Comparison of ENCODE assay signal across 9 mouse cellular contexts in genomic region chr12:107335106-107335505, GRCm38 (mm10).
DNase-seq lines count a peak whose midpoint lies in the region; ATAC-seq and TF ChIP-seq lines count a peak whose summit lies in the region.
"Had no signal": no experiment of that assay in that cellular context is flagged by ENCODE, and none has a peak within 500 bp of the region (broad histone marks: within the 10 kb centered on the region; RNA-seq: fewer than 3 reads in every experiment).

No protein-coding gene starts in this region.

- no peaks in the 10 kb centered on the region for H3K36me3 ChIP-seq in hindbrain, postnatal 0 days (ENCODE audit: insufficient read depth, low read length)
- no peaks in the 10 kb centered on the region for H3K36me3 ChIP-seq in hindbrain, embryonic 14.5 days (replicated peaks; ENCODE audit: control insufficient read depth, insufficient read depth)
- no peaks in the 10 kb centered on the region for H3K36me3 ChIP-seq in midbrain, postnatal 0 days (ENCODE audit: insufficient read depth, low read length)
- H3K36me3 ChIP-seq in midbrain, embryonic 10.5 days = no peaks in the 10 kb centered on the region

- TF ChIP-seq CTCF in hindbrain, postnatal 0 days (IDR thresholded peaks at IDR 0.05; ENCODE audit: low read depth) = no peak
- TF ChIP-seq CTCF in midbrain, postnatal 0 days (IDR thresholded peaks at IDR 0.05) = no peak

- no peak for ATAC-seq in hindbrain, postnatal 0 days
- no peak for ATAC-seq in hindbrain, embryonic 14.5 days (ENCODE audit: low FRiP score)
- no peak for ATAC-seq in midbrain, postnatal 0 days (ENCODE audit: low FRiP score)

- H3K4me2 ChIP-seq in hindbrain, postnatal 0 days (ENCODE audit: low read depth, low read length) = no peak overlapping the region
- no peak overlapping the region for H3K4me2 ChIP-seq in hindbrain, embryonic 14.5 days (replicated peaks)
- no peak overlapping the region for H3K4me2 ChIP-seq in midbrain, postnatal 0 days (ENCODE audit: low read depth, low read length, poor library complexity, severe bottlenecking)

- no peak overlapping the region for H3K4me3 ChIP-seq in hindbrain, postnatal 0 days (ENCODE audit: low read length)
- no peak overlapping the region for H3K4me3 ChIP-seq in hindbrain, embryonic 14.5 days (replicated peaks; ENCODE audit: low read length)
- H3K4me3 ChIP-seq in midbrain, postnatal 0 days (ENCODE audit: low read depth, low read length) = no peak overlapping the region
- H3K4me3 ChIP-seq in midbrain, embryonic 10.5 days = no peak overlapping the region

- H3K27me3 ChIP-seq in hindbrain, postnatal 0 days (ENCODE audit: insufficient read depth, low read length) = no peaks in the 10 kb centered on the region
- no peaks in the 10 kb centered on the region for H3K27me3 ChIP-seq in hindbrain, embryonic 14.5 days (ENCODE audit: control insufficient read depth, insufficient read depth, low read length)
- H3K27me3 ChIP-seq in midbrain, postnatal 0 days (ENCODE audit: insufficient read depth, low read length) = no peaks in the 10 kb centered on the region
- no peaks in the 10 kb centered on the region for H3K27me3 ChIP-seq in midbrain, embryonic 10.5 days (ENCODE audit: low read depth, poor library complexity, severe bottlenecking)

- 42% methylated on average over 12 of the region's 12 CpGs for whole genome bisulfite sequencing in hindbrain, postnatal 0 days
- WGBS in hindbrain, embryonic 14.5 days = 64% methylated on average over 12 of the region's 12 CpGs
- 57% methylated on average over 12 of the region's 12 CpGs for WGBS in midbrain, postnatal 0 days
- WGBS in midbrain, embryonic 10.5 days = 84% methylated on average over 12 of the region's 12 CpGs

- H3K27ac ChIP-seq in hindbrain, postnatal 0 days = no peak overlapping the region
- no peak overlapping the region for H3K27ac ChIP-seq in hindbrain, embryonic 14.5 days
- no peak overlapping the region for H3K27ac ChIP-seq in midbrain, postnatal 0 days (ENCODE audit: low read depth, low read length)
- H3K27ac ChIP-seq in midbrain, embryonic 10.5 days (replicated peaks) = no peak overlapping the region
- H3K27ac ChIP-seq: macrophage had no signal

- peaks cover 3% of the 10 kb centered on the region; the same call in 1 of the 2 replicates for H3K4me1 ChIP-seq in hindbrain, postnatal 0 days (ENCODE audit: insufficient read depth, low read length)
- no peaks in the 10 kb centered on the region for H3K4me1 ChIP-seq in hindbrain, embryonic 14.5 days (replicated peaks; ENCODE audit: control insufficient read depth, insufficient read depth, low read length)
- H3K4me1 ChIP-seq in midbrain, postnatal 0 days (ENCODE audit: insufficient read depth, low read length) = no peaks in the 10 kb centered on the region
- no peaks in the 10 kb centered on the region for H3K4me1 ChIP-seq in midbrain, embryonic 10.5 days

- H3K9ac ChIP-seq in hindbrain, postnatal 0 days (replicated peaks; ENCODE audit: low read length) = no peak overlapping the region
- no peak overlapping the region for H3K9ac ChIP-seq in hindbrain, embryonic 14.5 days
- H3K9ac ChIP-seq in midbrain, postnatal 0 days (replicated peaks; ENCODE audit: low read length, poor library complexity, severe bottlenecking) = no peak overlapping the region

- DNase-seq in hindbrain, postnatal 0 days (ENCODE audit: low spot score) = peak; percentile 36
- DNase-seq in hindbrain, embryonic 14.5 days (ENCODE audit: low spot score) = no peak
- DNase-seq in midbrain, postnatal 0 days (ENCODE audit: low spot score) = peak; percentile 18
- no peak for DNase-seq in midbrain, embryonic 10.5 days (ENCODE audit: low spot score)
- DNase-seq in layer of hippocampus, adult 9-11 months = peak; percentile 26
- DNase-seq in right cerebral cortex, postnatal 4 days = peak; percentile 56
- no peak for DNase-seq in kidney, adult 9 months
- DNase-seq: thymus, postnatal 25 days had no signal

- no peaks in the 10 kb centered on the region for H3K9me3 ChIP-seq in hindbrain, postnatal 0 days (ENCODE audit: low read length)
- no peaks in the 10 kb centered on the region for H3K9me3 ChIP-seq in hindbrain, embryonic 14.5 days (ENCODE audit: control insufficient read depth, low read length)
- no peaks in the 10 kb centered on the region for H3K9me3 ChIP-seq in midbrain, postnatal 0 days (ENCODE audit: low read length)
- H3K9me3 ChIP-seq in midbrain, embryonic 10.5 days (replicated peaks) = no peaks in the 10 kb centered on the region

Comparison
In these comparisons a context has a peak if more than half of its experiments do, and no peak if none do; other contexts are left out.
1. DNase-seq: peak in hindbrain, postnatal 0 days (single experiment), midbrain, postnatal 0 days (single experiment), layer of hippocampus, adult 9-11 months (single experiment) and right cerebral cortex, postnatal 4 days (single experiment); none in hindbrain, embryonic 14.5 days (single experiment), midbrain, embryonic 10.5 days (single experiment) and kidney, adult 9 months (single experiment).